Mouse (Mus musculus): ENCODE data around the gene Cggbp1.
A peak's percentile ranks its signal among the peaks of the same experiment; 100 is the strongest.

Gene Cggbp1

DNA sequence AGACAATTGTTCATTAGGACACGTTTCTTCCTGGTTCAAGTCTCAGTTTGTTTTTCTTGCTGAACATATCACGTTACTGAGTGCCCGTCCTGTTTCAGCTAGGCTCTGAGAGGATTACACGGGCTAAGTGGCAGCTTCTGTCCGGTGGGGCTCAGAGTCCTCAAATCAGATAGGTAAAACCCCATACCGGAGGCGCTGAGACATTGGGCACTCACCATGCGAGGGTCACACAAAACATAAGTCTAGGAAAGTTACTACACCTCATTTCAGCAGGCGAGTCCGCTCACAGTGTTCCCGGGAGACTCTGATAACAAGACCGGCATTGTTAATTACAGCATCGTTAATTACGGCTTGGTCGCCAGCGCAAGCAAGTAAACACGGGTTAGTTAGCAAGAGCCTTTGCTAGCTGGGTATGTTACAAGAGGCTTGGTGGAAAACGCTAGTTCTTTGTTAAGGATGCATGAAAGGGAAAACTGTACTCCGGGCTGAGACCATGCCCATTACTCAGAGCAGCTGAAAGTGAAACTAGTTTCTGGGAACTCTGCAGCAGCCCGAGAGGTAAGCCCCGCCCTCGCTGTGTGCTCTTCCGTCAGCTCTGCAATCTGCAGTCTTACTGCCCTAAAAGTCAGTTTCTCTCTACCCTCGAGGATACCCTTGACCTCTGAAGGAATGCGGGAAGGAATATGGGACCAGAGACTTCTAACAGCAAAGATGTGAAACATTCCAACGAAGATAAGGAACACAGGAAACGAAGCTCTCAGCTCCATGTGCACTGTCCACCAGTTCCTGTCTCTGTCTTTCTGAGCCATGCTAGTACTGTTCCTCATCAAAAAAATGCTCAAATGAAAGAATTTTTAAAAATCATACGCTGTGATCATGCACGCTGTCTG is 21.9 kb downstream of the Cggbp1 start:
- DNase-seq = peak; percentile 55 to 69

DNA sequence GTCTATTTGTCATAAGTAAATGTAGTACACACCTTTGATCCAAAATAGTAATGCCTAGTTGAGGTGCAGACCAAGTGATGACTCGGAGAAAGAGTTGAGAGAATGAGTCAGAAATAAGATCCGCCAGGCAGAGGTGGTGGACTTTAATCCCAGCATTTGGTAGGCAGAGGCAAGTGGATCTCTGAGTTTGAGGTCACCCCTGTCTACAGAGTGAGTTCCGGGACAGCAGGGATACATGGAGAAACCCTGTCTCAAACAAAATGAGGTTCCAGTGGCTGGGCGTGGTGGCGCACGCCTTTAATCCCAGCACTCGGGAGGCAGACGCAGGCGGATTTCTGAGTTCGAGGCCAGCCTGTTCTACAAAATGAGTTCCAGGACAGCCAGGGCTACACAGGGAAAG is 23.6 kb downstream of the Cggbp1 start:
- no peak for DNase-seq

DNA sequence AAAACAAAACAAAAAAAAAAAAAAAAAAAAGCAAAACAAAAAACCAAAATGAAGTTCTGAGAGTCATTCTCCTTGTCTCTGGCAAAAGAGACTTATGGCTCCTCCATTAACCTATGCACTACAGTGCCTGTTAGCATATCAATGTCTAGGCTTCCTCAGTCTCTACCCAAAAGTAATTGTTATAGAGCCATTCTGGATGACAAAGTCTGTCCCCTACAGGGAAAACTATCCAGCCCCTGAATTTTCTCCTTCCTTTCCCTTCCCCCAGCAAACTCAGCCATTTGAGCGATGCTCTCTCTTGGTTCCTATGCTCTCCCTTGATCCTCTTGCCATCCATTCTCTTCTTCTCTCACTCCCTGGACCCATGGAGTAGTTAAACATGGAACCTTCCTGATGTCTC is 24.0 kb downstream of the Cggbp1 start:
- DNase-seq = no peak

DNA sequence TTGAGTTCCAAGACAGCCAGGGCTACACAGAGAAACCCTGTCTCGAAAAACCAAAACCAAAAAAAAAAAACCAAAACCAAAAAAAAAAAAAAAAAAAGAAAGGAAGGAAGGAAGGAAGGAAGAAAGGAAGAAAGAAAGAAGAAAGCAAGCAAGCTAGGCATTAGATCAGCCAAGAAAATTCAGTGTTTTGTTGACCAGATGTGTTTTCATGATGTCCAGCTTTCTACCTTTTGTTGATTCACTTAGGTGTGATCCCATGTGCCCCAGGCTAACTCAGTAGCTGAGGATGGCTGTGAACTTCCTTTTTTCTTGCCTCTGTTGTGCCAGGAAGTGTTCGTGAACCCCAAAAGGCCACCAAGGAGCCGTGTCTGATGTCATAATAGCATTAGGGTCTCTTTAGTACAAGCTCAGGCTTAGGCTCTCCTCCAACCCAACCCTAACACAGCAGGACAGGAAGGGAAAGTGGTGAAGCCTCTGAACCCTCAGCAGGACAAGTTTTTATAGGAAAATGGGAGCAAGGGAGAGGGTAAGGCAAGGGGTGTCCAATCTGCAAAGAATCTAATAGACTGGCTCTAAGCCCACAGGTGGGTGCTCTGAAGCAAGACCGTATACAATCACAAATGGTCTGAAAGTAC is 25.0 kb downstream of the Cggbp1 start:
- no peak for DNase-seq

DNA sequence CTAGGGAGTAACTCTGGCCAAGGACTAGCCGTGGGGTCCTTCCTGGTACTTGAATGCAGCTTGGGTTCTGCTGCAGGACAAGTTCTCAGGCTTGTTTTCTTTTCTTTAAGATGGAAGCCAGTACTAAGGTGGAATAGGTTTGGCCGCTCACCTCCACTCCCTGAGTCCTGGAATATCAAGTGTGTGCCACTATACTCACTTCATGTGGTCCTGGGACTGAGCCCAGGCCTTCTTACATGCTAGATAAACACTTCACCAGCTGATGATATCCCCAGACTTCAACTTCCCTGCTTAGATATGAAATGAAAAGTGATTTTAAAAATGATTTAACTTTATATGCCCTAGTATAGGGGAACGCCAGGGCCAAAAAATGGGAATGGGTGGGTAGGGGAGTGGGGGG is 25.5 kb downstream of the Cggbp1 start:
- no peak for DNase-seq

DNA sequence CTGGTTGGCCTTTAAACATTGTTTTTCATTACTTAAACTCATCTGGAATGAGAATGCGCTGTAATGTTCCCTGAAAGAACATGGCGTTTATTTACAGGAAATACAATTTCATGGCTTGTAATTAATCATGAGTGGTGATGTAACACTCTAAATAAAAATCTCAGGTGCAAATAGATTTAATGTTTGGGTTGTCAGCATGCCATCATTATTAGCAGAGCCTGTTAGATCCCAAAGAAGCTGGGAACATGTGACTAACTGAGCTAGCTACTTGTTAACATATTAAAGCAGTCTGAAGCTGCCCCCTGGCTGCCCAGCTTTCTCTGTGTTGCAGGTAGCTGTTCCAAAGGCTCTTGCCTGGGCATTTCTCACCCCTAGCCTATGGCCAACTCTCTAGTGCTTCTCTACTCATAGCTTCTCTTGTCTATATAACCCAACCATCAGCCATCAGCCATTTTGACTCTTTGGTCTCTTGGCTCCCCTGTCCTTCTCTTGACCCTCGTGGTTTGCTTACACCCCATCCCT is 26.9 kb downstream of the Cggbp1 start:
- peak; percentile 8 to 15 for DNase-seq

DNA sequence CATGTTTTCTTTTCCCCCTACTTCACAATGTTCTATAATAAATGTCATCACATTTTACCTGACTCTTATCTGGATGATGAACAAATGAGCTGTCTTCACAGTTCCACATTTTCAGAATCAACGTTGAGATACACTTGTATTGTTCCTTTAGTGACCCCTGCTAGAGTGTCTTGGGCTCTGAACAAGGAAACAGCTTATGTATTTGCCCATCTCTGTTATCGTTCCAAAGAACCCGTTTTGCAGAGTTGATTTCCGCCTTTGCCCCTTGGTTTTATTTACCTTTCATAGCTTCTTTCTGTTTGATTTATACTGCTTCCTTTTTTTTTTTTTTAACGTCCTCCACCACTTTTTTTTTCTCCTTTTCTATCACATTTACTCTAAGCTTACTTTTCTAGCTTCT is 27.9 kb downstream of the Cggbp1 start:
- no peak for DNase-seq

DNA sequence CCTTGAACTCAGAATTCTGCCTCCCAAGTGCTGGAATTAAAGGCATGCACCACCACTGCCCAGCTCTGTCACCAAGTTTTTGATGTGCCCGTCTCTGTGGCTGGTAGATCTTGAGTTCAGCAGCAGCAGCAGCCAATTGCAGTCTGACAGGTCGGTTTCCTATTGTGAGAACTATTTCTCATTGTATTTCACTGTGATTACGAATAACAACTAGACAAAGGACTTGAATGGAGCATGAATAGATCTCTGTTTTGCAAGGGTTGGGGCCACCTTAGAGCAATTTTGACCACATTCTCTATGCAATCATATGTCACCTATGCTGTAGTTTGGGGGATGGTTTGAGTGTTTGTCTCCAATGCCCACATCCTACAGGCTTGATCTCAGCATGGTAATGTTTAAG is 29.2 kb downstream of the Cggbp1 start:
- DNase-seq = no peak

DNA sequence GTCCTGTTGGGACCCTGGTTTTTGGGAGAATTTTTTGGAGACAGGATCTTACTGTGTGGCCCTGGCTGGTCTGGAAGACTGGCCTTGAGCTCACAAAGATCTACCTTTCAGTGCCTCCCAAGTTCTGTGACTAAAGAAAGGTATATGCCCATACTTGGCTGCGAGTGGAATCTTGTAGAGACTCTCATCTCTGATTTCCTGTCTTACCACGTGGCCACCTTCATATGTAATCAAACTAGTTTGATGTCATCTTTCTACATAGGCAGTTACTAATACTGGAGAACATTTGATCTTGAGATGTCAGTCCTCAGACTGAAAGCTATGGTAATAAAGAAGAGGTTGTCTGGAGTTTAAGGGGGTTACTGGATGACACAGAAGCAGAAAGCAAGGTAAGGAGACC is 29.6 kb downstream of the Cggbp1 start:
- no peak for DNase-seq

DNA sequence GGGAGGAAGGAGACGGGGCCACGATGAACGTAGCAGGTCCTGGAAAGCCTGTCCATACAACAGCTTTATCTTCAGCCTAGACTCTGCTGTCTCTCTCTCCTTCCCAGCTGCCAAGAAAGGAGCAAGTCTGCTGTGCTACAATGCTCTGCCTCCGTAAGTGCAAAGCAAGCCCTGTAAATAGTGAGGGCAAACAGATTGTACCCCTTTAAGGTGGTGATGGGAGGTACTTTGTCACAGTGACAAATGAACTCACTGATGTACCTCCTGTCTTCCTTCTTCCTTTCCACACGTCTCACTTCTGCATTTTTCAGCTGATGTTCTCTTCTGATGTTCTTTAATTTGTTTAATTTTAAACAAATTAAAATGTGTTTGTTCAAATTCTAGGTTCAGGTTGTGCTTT is 32.1 kb downstream of the Cggbp1 start:
- DNase-seq = no peak

DNA sequence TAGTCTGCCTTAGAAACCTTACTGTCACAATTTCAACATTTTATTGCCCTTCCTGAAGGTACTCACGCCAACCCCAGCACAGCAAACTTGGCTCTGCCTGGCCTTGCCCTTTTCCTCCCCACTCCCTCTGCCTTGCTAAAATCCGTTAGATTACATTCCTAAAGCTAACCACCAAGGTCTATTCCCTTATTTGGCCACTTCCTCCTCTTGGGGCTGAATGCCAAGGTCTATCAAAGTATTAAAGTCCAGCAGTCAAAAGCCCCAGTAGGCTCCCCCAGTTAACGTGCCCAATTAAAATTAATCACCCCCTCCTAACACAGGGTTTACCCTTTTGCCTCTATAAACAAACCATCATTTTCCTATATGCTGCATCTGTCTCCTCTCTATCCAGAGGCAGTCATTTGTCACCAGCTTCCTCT is 32.6 kb downstream of the Cggbp1 start:
- no peak for DNase-seq

DNA sequence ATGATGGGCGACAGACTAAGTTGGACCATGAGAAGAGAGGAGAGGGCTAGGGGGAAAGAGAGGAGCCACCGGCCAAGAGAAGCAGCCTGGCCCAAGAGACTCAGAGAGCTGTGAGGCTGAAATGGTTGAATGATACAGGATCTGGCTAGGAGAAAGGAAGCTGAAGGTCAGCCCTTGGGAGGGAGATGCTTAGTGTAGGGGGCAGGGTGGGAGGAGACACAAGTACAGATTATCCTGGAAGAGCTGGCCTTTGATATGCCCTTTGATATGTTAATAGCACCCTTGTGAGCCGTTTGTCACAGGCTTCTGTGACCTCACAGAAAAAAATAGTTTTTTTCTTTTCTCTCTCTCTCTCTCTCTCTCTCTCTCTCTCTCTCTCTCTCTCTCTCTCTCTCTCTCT is 33.3 kb downstream of the Cggbp1 start:
- no peak for DNase-seq

DNA sequence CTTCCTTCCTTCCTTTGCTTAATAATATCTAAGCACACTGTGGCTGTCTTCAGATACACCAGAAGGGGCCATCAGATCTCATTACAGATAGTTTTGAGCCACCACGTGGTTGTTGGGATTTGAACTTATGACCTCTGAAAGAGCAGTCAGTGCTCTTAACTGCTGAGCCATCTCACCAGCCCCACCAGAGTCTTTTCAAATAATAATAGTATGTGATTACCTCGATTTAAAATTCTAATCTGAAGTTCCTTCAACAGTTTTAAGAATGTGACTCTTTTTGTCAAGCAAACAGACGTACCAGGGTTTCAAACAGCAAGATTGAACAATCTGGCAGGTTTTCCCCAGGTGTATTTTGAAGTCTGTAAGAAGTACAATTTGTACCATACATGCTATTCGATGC is 33.8 kb downstream of the Cggbp1 start:
- DNase-seq = no peak

DNA sequence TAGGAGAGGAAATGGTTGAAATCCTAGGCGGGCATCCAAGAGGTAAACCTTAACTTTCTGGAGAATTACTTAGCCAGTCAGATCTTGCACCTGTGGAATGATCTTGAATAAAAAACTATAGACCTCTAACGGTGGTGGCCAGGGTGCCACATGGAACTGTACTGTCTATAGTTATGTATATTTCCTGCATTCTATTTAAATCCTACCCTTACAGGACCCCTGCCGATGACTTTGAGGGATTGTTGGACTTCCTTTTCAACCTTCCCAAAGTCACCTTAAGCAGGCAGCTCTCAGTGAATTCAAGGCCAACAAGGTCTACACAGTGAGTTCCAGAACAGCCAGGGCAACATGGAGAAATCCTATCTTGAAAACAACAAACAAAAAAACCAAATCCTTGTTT is 37.7 kb downstream of the Cggbp1 start:
- no peak for DNase-seq

DNA sequence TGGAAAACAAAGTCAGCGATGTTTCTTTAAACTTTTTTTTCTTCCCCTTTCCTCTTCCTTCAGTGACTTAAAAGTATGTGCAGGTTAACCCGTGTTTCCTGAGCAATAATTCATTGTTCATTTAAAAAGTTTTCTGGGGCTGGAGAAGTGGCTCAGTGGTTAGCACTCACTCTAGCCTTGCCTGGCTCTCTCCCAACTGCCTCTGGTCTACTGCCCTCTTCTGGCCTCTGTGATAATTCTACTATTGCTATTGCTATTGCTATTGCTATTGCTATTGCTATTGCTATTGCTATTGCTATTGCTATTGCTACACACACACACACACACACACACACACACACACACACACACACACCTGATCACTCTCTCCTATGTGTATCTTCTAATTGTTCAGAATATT is 47.3 kb downstream of the Cggbp1 start:
- DNase-seq = no peak

DNA sequence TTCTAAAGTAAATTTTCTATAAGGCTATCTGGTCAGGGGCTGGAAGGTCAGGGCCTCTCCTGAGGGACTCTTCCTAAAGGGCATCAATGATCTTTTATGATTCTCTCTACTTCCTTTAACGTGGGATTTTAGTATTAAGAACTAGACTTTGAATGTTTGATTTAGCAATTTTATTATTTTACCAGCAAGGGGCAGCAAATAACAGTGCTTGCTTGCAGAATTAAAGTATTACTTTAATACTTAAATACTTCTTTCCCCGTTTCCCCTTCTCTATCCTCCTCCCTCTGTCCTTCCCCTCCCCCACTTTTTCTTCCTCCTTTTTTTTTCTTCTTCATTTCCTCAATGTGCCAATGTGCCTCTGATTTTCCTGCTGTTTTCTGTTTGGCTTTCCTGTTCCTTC is 51.5 kb downstream of the Cggbp1 start:
- DNase-seq = no peak

DNA sequence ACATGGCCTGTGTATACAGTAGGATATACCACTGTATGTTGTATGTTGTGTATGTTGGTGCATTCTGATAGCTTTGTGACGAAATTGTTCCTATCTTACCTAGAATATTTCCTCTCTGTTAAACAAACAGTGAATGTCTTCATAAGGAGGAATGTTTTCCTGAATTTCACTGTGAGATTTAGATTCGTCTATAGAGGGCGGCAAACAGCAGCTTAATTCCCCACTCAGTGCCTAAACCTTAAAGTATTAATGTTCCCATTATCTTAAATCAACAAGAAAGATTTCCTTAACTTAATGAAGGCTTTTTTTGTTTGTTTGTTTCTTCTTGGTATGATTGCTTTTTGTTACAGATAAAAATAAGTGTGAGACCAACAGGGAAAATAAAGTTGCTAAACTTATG is 55.3 kb downstream of the Cggbp1 start:
- no peak for DNase-seq

DNA sequence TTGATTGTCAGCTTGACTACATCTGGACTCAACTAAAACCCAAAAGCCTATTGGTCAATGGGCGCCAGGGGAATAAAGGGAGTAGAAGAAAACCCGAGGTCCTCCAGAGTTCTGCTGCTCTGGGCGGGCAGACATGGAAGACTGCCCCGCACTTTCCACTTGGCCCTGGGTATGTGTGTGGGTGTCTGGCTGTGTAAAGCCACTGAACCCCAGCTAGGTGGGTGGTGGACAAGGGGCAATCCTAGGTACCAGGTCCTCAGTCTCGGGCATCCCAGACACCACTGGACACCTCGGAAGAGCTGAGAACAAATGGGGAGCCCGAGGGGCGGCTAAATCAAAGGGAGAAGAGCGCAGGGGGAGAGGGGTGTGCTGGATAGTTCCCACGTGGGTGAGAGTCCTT is 57.0 kb downstream of the Cggbp1 start:
- no peak for DNase-seq
